Mouse (Mus musculus) ovary, postnatal 10 days (tissue): ENCODE results near the gene Hcn1.

Experiments
- DNase-seq: peaks from one replicate; pipeline ENCODE4 v3.0.0; 2022; ENCODE audit warnings: low spot score

Gene Hcn1

DNA sequence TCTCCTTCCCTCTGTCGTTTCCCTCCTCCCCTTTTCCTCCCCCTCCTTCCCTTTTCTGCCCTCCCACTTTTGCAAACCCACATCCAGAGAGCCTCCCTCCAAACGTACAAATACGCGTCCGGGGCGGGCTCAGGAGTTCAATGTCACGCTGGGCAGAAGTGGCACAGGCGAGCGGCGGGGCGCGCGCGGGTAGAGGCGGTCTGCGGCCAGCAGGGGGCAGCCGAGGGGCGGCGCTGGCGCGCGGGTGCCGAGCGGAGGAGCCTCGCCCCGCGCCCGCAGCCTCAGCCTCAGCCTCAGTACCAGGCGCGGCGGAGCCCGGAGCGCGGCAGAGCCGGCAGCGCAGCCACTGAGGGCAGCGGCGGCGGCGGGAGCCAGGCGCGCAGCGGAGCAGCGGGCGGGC lies at the start of gene Hcn1:
Gene Hcn1 (plus strand): TSS at position 140 of the 400 bp plus-strand sequence.
- DNase-seq: peak; percentile 38

- no peak for DNase-seq
These were observed 34.9 kb upstream of the Hcn1 start for GRCm38 (mm10) chr13:117567251-117567650.

GRCm38 (mm10) chr13:117571747-117572146 lies 30.4 kb upstream of the Hcn1 start:
- no peak for DNase-seq

DNA sequence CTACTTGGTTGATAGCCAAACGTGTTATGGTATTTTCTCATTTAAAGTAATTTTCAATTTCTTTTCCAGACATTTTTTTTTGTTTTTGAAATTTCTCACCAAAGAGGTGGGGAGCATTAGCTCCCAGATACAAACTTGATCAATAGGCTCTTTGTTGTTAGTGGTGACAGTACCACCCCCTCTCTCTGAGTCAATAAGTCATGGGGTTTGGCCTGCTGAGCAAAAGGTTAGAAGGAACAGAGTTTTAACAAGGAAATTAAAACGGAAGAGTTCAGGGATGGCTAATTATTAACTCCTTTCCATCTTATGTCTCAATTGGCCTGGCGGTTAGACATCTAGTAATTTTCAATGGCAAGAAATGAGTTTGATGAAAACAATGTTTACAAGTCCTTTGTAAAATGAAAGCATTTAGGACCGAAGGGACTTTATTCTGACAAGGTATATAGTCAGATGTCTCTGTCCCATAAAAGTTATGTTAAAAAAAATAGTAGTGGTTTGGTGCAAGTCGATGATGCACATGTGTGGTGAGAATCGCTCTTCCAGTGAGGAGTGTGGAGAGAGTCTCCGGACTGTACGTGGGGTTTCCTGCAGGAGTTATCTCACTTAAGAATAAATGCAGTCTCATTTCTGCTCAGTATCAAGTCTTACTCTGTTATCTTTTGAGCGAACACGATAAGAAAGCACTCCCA lies 7.5 kb upstream of the Hcn1 start:
- DNase-seq: no peak

- DNase-seq: no peak
These were observed 7.0 kb upstream of the Hcn1 start for GRCm38 (mm10) chr13:117595183-117595532.

- no peak for DNase-seq
These were observed 672 bp upstream of the Hcn1 start for GRCm38 (mm10) chr13:117601331-117601965.

DNA sequence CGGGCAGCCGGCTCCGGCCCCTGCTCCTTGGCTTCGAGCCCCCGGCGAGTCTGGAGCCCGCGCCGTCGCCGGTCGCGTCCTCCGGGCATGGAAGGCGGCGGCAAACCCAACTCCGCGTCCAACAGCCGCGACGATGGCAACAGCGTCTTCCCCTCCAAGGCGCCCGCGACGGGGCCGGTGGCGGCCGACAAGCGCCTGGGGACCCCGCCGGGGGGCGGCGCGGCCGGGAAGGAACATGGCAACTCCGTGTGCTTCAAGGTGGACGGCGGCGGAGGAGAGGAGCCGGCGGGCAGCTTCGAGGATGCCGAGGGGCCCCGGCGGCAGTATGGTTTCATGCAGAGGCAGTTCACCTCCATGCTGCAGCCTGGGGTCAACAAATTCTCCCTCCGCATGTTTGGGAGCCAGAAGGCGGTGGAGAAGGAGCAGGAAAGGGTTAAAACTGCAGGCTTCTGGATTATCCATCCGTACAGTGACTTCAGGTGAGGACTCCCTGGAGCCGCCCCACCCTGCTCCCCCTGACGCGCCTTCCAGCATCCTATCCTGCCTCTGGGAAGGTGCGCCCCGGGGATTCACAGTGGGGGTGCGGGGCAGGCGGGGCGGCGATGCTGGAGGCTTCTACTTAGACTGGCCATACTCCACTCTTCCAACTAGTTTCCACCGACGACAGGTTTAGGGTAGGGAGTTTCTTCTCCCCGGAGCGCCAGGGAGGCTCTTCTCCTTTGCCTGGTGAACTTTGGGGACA lies 668 bp downstream of the Hcn1 start:
- no peak for DNase-seq

- DNase-seq: no peak
These were observed 1.3 kb downstream of the Hcn1 start for GRCm38 (mm10) chr13:117603421-117603820.

DNA sequence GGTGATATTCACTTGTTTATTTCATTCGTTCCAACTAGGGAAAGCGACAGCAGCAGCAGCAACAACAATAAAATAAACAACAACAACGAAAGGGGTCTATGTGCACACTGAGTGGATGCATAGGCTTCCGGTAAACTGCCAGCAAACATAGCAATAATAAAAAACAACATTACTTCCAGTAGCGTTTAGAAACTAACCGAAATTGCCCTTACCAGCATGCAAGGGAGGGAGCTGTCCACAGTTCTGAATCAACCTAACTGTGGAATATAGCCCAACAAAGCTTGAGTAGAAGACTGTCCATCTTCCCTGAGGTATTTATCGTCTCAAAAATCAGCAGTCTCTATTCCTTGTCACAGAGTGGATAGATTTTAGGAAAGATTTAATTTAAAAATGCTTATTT lies 2.0 kb downstream of the Hcn1 start:
- no peak for DNase-seq

DNA sequence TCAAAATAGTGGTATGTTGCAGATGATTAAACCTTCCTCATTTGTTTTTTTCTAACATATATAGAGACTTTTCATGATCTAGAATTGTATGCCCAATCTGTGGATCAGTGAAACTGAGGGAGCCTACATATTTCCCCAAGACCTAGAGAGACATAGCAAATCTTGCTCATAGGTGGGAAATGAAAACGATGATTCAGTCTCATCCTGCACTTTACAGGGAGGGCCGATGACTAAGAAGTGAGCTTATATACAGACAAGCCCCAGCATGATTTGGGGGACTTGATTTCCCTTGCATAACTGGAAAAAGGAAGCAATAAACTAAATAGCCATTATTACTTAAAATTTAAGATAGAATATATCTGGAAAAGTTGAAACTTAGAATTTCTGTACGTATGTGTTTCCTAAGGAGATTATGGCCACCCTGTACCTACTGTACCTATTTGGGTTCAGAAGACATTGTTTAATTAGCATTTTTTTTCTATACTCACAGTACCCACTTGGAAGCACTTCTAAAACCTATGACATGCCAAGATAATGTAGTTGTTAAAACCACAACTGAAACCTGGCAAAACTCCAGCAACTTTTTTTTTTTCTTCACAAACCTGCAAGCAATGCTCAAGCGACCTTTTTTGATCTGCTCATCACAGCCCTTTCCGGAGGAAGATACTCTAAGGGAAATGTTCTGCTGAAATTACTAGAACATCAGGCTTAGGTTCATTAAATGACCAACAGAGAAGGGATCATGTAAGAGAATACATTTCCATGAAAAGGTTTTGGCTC lies 3.0 kb downstream of the Hcn1 start:
- DNase-seq: no peak

- no peak for DNase-seq
These were observed 9.8 kb downstream of the Hcn1 start for GRCm38 (mm10) chr13:117611881-117612280.

DNA sequence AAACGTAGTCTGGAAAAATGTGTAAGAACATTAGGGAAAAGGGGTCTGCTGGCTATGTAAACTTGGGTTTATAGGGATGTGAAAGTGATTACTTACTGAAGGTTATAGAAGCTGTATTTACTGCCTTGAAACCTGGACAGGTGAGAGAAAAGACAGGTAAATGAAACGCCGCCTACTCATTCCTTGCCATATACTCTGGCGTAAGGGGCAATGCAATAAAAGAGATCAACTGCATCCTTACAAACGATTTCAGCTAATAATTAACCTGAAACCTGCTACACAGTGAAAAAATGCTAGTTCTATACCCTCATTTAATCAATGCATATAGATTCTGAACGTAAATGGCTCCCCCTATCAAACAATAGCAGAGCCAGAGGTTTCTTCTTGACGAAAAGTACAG lies 17.4 kb downstream of the Hcn1 start:
- DNase-seq: no peak

DNA sequence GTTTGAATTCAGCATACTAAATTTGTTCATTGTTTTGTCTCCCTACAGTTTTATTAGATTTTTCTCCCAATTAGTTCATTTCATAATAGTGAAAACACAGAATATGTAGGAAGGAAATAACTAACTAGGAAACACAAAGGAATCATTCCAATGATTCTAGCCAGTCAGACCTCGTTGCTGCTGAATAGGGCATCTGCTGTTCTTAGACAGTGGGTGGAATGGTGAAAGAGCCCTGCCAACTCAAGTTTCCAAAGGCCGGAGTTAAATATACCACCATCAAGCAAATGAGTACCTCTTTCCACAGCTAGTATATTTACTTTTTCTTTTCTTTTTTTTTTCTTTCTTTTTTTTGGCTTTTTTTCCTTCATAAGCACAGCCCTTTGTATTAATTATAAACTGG lies 55.4 kb downstream of the Hcn1 start:
- no peak for DNase-seq

DNA sequence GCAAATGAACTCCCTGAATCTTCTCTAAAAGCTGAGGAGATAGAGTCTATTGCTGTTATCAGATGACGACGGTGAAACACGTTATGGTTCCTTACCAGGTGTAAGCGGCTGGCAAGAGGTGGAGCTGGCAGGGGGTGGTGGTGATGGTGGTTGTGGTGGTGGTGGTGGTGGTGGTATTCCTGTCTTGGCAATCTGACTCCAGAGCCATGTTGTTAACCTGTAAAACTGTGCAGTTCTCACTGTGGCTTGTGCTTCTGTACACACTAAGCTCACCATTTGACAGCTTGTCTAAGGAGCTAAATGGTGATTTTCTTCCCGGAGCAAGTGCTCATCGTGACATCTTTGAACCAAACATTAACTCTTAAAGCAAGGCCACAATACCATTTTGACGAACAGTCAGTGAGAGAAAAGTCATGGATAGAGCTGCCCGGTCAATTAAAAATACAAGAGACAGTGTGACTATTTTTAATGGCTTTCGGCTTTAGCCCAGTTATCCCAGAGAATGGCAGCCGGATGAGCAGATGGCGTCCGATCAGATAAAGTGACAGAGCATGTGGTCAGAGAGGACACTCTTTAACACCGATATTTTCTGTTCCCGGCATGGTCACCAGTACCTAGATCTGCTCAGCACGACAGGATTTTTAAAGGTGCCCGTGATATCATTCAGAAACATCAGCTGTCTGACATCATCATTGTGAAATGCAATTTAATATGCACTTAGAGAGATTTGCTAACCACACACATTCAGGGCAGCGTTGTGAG lies 56.5 kb downstream of the Hcn1 start:
- DNase-seq: no peak

- no peak for DNase-seq
These were observed 57.4 kb downstream of the Hcn1 start for GRCm38 (mm10) chr13:117659511-117659910.

DNA sequence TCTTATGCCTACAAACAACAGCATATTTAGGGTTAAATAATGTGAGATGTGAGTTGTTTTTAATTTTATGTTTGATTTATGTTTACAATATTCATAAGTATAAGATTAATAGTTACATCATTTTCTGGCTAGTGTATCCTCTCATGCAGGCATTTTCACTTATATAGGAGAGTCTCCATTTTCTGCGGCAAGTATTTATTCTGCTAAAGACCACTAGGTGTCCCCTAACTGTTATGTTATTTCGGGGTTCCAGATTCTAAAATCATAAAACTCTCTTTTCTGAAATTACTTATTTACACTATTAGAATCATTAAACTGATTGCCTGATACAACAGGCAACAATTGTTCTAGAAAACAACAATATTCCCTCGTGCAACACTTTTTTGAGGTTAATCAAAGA lies 60.5 kb downstream of the Hcn1 start:
- DNase-seq: no peak

GRCm38 (mm10) chr13:117669303-117669702 lies 67.2 kb downstream of the Hcn1 start:
- DNase-seq: no peak

DNA sequence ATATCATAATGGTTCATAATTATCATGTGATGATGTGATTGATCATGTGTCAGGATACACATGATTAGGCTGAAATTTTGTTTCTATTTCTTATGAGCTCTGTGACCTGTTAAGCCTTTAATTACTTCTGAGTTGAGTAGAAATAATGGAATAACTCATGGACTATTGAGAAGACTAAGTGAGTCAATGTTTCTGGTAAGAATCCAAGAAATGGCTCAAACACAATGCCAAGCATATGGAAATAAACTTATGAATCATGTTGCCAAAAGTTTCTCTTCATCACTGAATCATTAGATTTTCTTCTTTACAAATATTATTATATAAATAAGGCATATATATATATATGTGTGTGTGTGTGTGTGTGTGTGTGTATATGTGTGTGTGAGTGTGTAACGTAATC lies 69.7 kb downstream of the Hcn1 start:
- no peak for DNase-seq

DNA sequence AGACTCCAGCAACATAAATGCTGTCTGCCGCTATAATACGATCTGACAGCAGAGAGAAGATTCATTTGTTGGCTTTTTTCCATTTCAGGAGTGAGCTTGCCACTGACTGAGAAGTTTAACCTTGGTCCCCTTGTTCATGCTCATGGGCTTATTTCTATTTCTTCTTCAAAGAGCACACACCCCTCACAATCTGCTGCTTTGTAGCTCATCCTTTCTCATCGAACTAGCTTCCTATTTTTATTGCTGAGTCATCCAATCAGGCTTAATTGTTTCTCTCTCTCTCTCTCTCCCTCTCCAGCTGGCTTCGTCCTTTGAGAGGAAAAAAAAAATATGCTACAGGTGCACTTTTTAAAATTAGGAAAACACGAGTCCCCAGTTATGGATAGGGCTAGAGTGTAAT lies 74.3 kb downstream of the Hcn1 start:
- DNase-seq: no peak

- DNase-seq: no peak
These were observed 85.5 kb downstream of the Hcn1 start for GRCm38 (mm10) chr13:117687670-117688069.

DNA sequence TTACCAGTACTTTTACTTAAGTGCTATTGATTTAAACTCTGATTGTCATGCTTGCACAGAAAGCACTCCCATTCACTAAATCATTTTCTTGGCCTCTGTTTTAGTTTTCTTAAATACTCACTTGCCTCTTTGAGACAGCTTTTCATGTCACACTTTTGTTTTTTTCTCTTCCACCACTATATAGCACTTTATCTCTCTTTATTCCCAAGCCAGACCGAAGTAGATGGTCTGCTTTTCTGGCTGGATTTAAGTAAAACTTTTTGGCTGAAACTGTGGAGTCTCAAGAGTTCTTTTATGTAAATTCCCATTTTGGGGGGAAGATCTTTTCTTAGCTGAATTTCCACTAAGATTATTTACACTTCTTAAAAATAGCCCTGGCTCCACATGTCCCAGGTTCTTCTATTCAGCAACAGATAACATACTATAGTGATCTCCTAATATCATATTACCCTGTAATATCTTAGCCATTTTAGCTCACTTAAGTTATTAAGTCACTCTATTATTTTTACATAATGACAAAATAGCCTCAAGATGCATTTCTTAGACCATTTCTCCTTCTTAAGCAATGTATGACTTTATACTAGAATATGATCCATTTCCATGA lies 92.7 kb downstream of the Hcn1 start:
- no peak for DNase-seq
